Mouse (Mus musculus) limb, embryonic 14.5 days (tissue): ENCODE data around the gene Cab39l. TPM values are rescaled to one million over a fixed set of nuclear protein-coding genes. Genes with fewer than 3 reads are reported as not detected.
A peak's percentile ranks its signal among the peaks of the same experiment; 100 is the strongest.

Source experiments
- ATAC-seq: fragments of 200-750 bp; cut with Nextera tagmentation; 2 replicates; pipeline ENCODE4 v1.8.0; 2017; ENCODE audit warnings: low read depth, moderate number of reproducible peaks, moderate TSS enrichment; ENCODE audit not compliant: low FRiP score
- DNase-seq: peaks from one replicate; pipeline ENCODE4 v3.0.0-alpha.2; 2015; ENCODE audit warnings: low spot score
- H3K27ac ChIP-seq: fragments of 300-500 bp; sonication (generic); replicated peaks from 2 replicates; pipeline ENCODE4 v1.5.1; 2014; ENCODE audit warnings: low read depth, mild to moderate bottlenecking, low read length, moderate library complexity, mixed read lengths
- H3K27me3 ChIP-seq: fragments of 300-500 bp; sonication (generic); 2 replicates; pipeline ENCODE4 v1.6.1; 2014; ENCODE audit warnings: low read length, mixed read lengths; ENCODE audit not compliant: control insufficient read depth, insufficient read depth
- H3K36me3 ChIP-seq: fragments of 300-500 bp; sonication (generic); 2 replicates; pipeline ENCODE4 v1.6.1; 2014; ENCODE audit warnings: mild to moderate bottlenecking, low read length, moderate library complexity, mixed read lengths; ENCODE audit not compliant: control insufficient read depth, insufficient read depth
- H3K4me1 ChIP-seq: fragments of 300-500 bp; sonication (generic); 2 replicates; pipeline ENCODE4 v1.6.1; 2014; ENCODE audit warnings: antibody characterized with exemption, low read length, mixed read lengths; ENCODE audit not compliant: control insufficient read depth, insufficient read depth
- H3K4me2 ChIP-seq: fragments of 300-500 bp; sonication (generic); replicated peaks from 2 replicates; pipeline ENCODE4 v1.6.1; 2014; ENCODE audit warnings: low read depth, mild to moderate bottlenecking, low read length, moderate library complexity; ENCODE audit not compliant: severe bottlenecking
- H3K4me3 ChIP-seq: fragments of 300-500 bp; sonication (generic); replicated peaks from 2 replicates; pipeline ENCODE4 v1.5.1; 2014; ENCODE audit warnings: low read length
- H3K9ac ChIP-seq: fragments of 300-500 bp; sonication (generic); 2 replicates; pipeline ENCODE4 v1.6.1; 2014; ENCODE audit warnings: mild to moderate bottlenecking, low read depth, low read length, moderate library complexity; ENCODE audit not compliant: severe bottlenecking
- H3K9me3 ChIP-seq: fragments of 300-500 bp; sonication (generic); 2 replicates; pipeline ENCODE4 v1.6.1; 2016; ENCODE audit warnings: low read length; ENCODE audit not compliant: control insufficient read depth
- POLR2A ChIP-seq: fragments of 200-500 bp; IDR thresholded peaks from 2 replicates; pipeline ENCODE4 v1.8.0; 2012; ENCODE audit warnings: inconsistent platforms, mild to moderate bottlenecking, moderate library complexity, borderline replicate concordance; ENCODE audit not compliant: insufficient read depth, insufficient read length; ENCODE audit errors: extremely low read depth
- WGBS: fragments of 180-500 bp; shearing (Covaris S2); extraction: QIAGEN DNeasy Blood & Tissue Kit; methylation state at CpG from one replicate; pipeline ENCODE4 v1.1.7; 2014; 5-methylcytosine and 5-hydroxymethylcytosine counted together
- polyA plus RNA-seq, 2 experiments: library from polyadenylated mRNA; depleted of rRNA in 1 of 2; stranded (reverse) in 1 of 2; unstranded in 1 of 2; fragments of >200 nt; fragmentation: Nextera tagmentation in 1 of 2; extraction: Ambion mirVana in 1 of 2; gene quantifications; 2 replicates each; pipeline versions ENCODE4 v1.2.1 to v1.2.3; 2012 to 2014

The Cab39l gene
- polyA plus RNA-seq, 2 experiments = 17.4 to 40.3 TPM

DNA sequence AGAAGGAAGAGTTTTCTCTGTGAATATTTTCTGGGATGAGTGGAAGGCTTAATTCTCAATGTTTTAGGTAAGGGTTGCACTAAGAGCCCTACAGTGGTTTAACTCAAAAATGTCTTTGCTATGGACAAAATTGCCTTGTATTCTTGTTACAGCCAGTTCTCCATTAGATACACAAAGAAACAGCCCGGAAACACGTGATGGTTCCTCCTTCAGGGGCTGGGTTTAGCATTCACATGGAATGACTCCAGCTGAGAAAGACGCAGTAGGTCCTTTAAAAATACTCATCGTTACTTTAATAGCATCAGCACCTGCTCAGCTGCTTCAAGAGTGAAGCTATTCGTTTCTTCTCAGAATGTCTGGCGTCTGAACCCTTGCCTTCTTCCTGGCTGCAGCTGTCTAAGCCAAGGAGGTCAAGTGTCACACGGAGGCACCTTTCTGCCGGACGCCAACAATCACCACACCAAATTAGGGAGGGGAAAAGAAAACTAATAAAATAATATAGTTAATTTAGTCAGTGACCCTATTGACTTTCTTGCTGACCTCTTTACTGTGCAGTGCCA lies 183.6 kb downstream of the Cab39l start:
- Histone ChIP-seq H3K4me2 (peak overlapping the region; percentile 69), H3K9me3 (no peaks in the 10 kb centered on the region), H3K27me3 (0 out of 2 replicates have a peak, but pooled peaks cover 4% of the 10 kb centered on the region), H3K4me3 (peak overlapping the region; percentile 72), H3K27ac (no peak overlapping the region), H3K36me3 (peaks cover under 1% of the 10 kb centered on the region; the same call in 1 of the 2 replicates), H3K9ac (no peak overlapping the region), H3K4me1 (0 out of 2 replicates have a peak, but pooled peaks cover 10% of the 10 kb centered on the region)
- DNase-seq (peak; percentile 28), ATAC-seq (no peak)
- WGBS = 17% methylated on average over 9 of the region's 9 CpGs
- TF ChIP-seq POLR2A = no peak

- peak; percentile 85 for ATAC-seq
- under 1% methylated on average over 49 of the region's 65 CpGs for WGBS
Measured at GRCm38 (mm10) chr14:59625158-59625805, 184.5 kb downstream of the Cab39l start, which contains the start of gene Shisa2. TSS of gene Shisa2 (plus strand) at chr14:59625308.

GRCm38 (mm10) chr14:59625806-59626364 lies 185.1 kb downstream of the Cab39l start:
- WGBS = under 1% methylated on average over 51 of the region's 51 CpGs

More at GRCm38 (mm10) chr14:59625158-59625805, 184.5 kb downstream of the Cab39l start, which contains the start of gene Shisa2:
- peak within 1 kb of the TSS; percentile 72 for H3K4me3 ChIP-seq
- H3K9me3 ChIP-seq = no peaks in the 10 kb centered on the region
- H3K9ac ChIP-seq = peak within 1 kb of the TSS; percentile 80
- H3K36me3 ChIP-seq = peaks cover 9% of the 10 kb centered on the region
- peak within 1 kb of the TSS; percentile 86 for H3K27ac ChIP-seq
- H3K4me1 ChIP-seq = 0 out of 2 replicates have a peak, but pooled peaks cover 12% of the 10 kb centered on the region
- TF ChIP-seq POLR2A = peak; percentile 97
- peak; percentile 85 for DNase-seq
- 0 out of 2 replicates have a peak, but pooled peaks cover 4% of the 10 kb centered on the region for H3K27me3 ChIP-seq
- H3K4me2 ChIP-seq = peak within 1 kb of the TSS; percentile 69

DNA sequence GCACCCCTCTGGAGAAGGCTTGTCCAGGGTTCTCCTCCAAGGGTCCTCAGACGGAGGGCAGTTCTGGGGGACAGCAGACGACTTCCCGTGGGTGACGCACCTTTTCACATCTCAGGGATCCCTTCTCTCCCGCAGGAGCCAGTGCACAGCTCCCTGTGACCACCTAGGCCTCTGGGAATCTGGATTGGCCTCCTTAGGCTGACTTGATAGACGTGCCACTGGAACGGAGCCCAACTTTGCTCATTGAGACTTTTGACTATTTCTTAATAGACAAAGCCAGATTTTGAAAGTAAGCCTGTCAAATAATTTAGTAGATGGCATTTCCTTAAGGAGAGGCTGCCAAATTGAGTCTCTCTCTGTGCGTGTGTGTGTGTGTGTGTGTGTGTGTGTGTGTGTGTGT lies 185.9 kb downstream of the Cab39l start:
- H3K4me2 ChIP-seq = peak overlapping the region; percentile 69
- H3K4me3 ChIP-seq = peak overlapping the region; percentile 72
- 15% methylated on average over 8 of the region's 8 CpGs for WGBS
- H3K9ac ChIP-seq = peak overlapping the region; percentile 80
- DNase-seq = peak; percentile 45
- no peak for TF ChIP-seq POLR2A
- 0 out of 2 replicates have a peak, but pooled peaks cover 4% of the 10 kb centered on the region for H3K27me3 ChIP-seq
- ATAC-seq = no peak
- peak overlapping the region; percentile 86 for H3K27ac ChIP-seq
- peaks cover 20% of the 10 kb centered on the region for H3K36me3 ChIP-seq
- H3K9me3 ChIP-seq = no peaks in the 10 kb centered on the region
- H3K4me1 ChIP-seq = 0 out of 2 replicates have a peak, but pooled peaks cover 12% of the 10 kb centered on the region

More at GRCm38 (mm10) chr14:59625806-59626364, 185.1 kb downstream of the Cab39l start:
- Histone ChIP-seq H3K4me1 (0 out of 2 replicates have a peak, but pooled peaks cover 12% of the 10 kb centered on the region), H3K27ac (peak overlapping the region; percentile 86), H3K27me3 (0 out of 2 replicates have a peak, but pooled peaks cover 4% of the 10 kb centered on the region), H3K4me3 (peak overlapping the region; percentile 72), H3K9me3 (no peaks in the 10 kb centered on the region), H3K36me3 (peaks cover 15% of the 10 kb centered on the region), H3K4me2 (peak overlapping the region; percentile 69), H3K9ac (peak overlapping the region; percentile 80)
- no peak for TF ChIP-seq POLR2A
- no peak for ATAC-seq
- DNase-seq = peak; percentile 54

- Histone ChIP-seq H3K4me3 (peak overlapping the region; percentile 72), H3K9ac (peak overlapping the region; percentile 80), H3K4me1 (0 out of 2 replicates have a peak, but pooled peaks cover 12% of the 10 kb centered on the region), H3K36me3 (peaks cover 20% of the 10 kb centered on the region), H3K27ac (peak overlapping the region; percentile 86), H3K27me3 (0 out of 2 replicates have a peak, but pooled peaks cover 4% of the 10 kb centered on the region), H3K4me2 (peak overlapping the region; percentile 69), H3K9me3 (no peaks in the 10 kb centered on the region)
- DNase-seq (peak; percentile 20), ATAC-seq (no peak)
- no peak for TF ChIP-seq POLR2A
- WGBS = 6% methylated on average over 9 of the region's 9 CpGs
Measured at GRCm38 (mm10) chr14:59627142-59627680, 186.4 kb downstream of the Cab39l start.
